Mouse (Mus musculus): ENCODE results near the gene Gm16429.
"Not testable (repeated sequence)": the region's sequence is repeated elsewhere in the genome, so short reads cannot be mapped to it uniquely, and the experiment has no call there.

Gm16429 gene

DNA sequence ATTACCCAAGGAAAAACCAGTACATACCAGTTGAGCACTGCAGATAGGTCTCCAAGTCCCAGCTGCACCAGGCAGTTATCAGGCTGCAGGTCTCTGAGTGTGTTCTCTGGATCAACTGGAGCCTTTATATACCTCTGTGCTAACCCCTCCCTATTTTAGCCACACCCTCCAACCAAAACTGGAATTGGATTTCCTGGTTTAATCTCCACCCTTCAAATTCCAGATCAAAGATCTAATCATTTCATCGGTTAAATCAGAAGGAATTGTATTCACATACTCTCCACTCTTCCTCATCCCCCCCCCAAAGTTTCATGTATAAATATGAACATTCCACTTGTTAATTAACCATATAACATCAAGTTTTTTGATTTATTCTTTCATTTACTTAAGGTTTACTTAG is at the start of gene Gm16429:
Gene Gm16429, minus strand, starts transcription at position 101 of the 400 bp plus-strand sequence.
- DNase-seq (ENCODE audit: low read depth, low spot score) = not testable (repeated sequence)
